Mouse (Mus musculus) thymus, adult 2 months (tissue): Measurements from ENCODE around the gene Cdh13. TPM values are rescaled to one million over a fixed set of nuclear protein-coding genes. Genes with fewer than 3 reads are reported as not detected.

ENCODE experiments used
- DNase-seq: peaks from one replicate; pipeline ENCODE4 v3.0.0; 2021
- H3K27ac ChIP-seq: fragments of 200-500 bp; 2 replicates; pipeline ENCODE4 v1.5.1; 2012; ENCODE audit warnings: low read length, control low read depth; ENCODE audit not compliant: control insufficient read depth, insufficient read depth
- H3K27me3 ChIP-seq: fragments of 200-500 bp; 2 replicates; pipeline ENCODE4 v1.6.1; 2012; ENCODE audit warnings: mild to moderate bottlenecking, low read length, moderate library complexity, mixed read lengths; ENCODE audit not compliant: control insufficient read depth, insufficient read depth
- H3K36me3 ChIP-seq: fragments of 200-500 bp; 2 replicates; pipeline ENCODE4 v1.6.1; 2012; ENCODE audit warnings: mild to moderate bottlenecking, low read length, moderate library complexity; ENCODE audit not compliant: control insufficient read depth, insufficient read depth
- H3K4me1 ChIP-seq: fragments of 200-500 bp; replicated peaks from 2 replicates; pipeline ENCODE4 v1.6.1; 2012; ENCODE audit warnings: low read length; ENCODE audit not compliant: control insufficient read depth, insufficient read depth
- H3K4me3 ChIP-seq: fragments of 200-500 bp; 2 replicates; pipeline ENCODE4 v1.5.1; 2012; ENCODE audit warnings: mild to moderate bottlenecking, low read length, control low read depth, moderate library complexity; ENCODE audit not compliant: control insufficient read depth, insufficient read depth
- CTCF ChIP-seq: fragments of 200-500 bp; IDR thresholded peaks from 2 replicates; pipeline ENCODE4 v1.5.1; 2012; ENCODE audit warnings: mild to moderate bottlenecking, control low read depth, low read length, moderate library complexity, borderline replicate concordance; ENCODE audit not compliant: control insufficient read depth, poor library complexity, insufficient read depth; ENCODE audit errors: extremely low read depth
- POLR2A ChIP-seq: fragments of 200-500 bp; IDR thresholded peaks from 2 replicates; pipeline ENCODE4 v1.6.1; 2012; ENCODE audit warnings: mild to moderate bottlenecking, low read length, control low read depth, moderate library complexity; ENCODE audit not compliant: control insufficient read depth, poor library complexity, insufficient read depth; ENCODE audit errors: extremely low read depth
- WGBS: fragments of 180-500 bp; shearing (Covaris S2); methylation state at CpG from one replicate; pipeline ENCODE4 v1.1.7; 2018; 5-methylcytosine and 5-hydroxymethylcytosine counted together
- polyA plus RNA-seq: library from polyadenylated mRNA; depleted of rRNA; stranded (reverse); fragments of >200 nt; gene quantifications from 2 replicates; pipeline ENCODE4 v1.2.3, GENCODE M21; 2012

Cdh13 gene
- polyA plus RNA-seq, 1 experiment, result 12.5 TPM

- Histone ChIP-seq H3K4me1 (no peaks in the 10 kb centered on the region), H3K4me3 (no peak overlapping the region), H3K27me3 (no peaks in the 10 kb centered on the region), H3K36me3 (no peaks in the 10 kb centered on the region), H3K27ac (no peak overlapping the region)
- DNase-seq, result no peak
- TF ChIP-seq POLR2A, result no peak
- no peak for TF ChIP-seq CTCF
- WGBS, result 46% methylated on average over 7 of the region's 7 CpGs
These were observed 66.6 kb downstream of the Cdh13 start for GRCm38 (mm10) chr8:118350136-118350535.

DNA sequence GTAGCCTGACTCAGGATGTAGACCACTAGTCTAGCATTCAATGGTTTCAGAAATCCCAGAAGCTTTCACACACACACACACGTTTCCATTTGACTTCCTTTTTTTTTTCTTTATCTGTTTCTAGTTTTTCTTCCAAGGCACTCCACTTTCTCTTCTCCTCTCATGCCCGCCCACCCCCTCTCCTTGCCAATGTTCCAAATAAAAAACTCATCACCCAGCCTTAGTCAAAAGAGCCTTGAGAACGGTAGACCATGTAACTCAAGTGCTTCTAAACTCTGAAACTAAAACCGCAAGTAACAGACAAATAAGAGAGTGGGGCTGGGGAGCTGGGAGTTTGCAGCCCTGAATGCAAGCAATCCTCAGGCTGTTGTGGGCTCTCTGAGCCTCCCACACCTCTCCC is 69.5 kb downstream of the Cdh13 start:
- no peak for TF ChIP-seq POLR2A
- no peak for TF ChIP-seq CTCF
- Histone ChIP-seq H3K4me1 (no peaks in the 10 kb centered on the region), H3K36me3 (no peaks in the 10 kb centered on the region), H3K27me3 (no peaks in the 10 kb centered on the region), H3K27ac (no peak overlapping the region), H3K4me3 (no peak overlapping the region)
- WGBS, result 74% methylated on average over 4 of the region's 4 CpGs
- DNase-seq, result no peak

GRCm38 (mm10) chr8:118357067-118357466 is 73.5 kb downstream of the Cdh13 start:
- no peak for DNase-seq
- Histone ChIP-seq H3K4me1 (no peaks in the 10 kb centered on the region), H3K27me3 (no peaks in the 10 kb centered on the region), H3K36me3 (no peaks in the 10 kb centered on the region), H3K4me3 (no peak overlapping the region), H3K27ac (no peak overlapping the region)
- TF ChIP-seq CTCF (no peak), POLR2A (no peak)
- 94% methylated on average over 5 of the region's 5 CpGs for WGBS

DNA sequence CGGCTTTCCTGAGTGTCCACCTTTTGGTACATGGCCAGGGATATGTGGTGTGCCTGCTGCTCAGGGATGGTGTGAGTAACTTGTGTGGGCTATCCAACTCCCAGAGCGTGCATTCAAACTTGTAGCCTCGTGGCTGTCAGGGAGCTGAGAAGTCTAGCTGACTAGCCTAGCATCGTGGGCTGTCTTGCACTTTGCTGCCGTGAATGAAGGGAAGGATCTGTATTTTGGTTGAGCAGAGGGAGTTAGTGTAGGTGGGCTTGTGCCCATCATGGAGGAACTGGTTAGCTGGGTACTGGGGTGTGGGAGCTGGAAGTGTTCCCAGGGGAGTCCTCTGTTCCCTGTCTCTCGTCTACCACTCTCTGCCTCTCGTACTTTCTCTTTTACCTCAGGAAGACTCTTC is 74.1 kb downstream of the Cdh13 start:
- Histone ChIP-seq H3K4me3 (no peak overlapping the region), H3K36me3 (no peaks in the 10 kb centered on the region), H3K27me3 (no peaks in the 10 kb centered on the region), H3K4me1 (no peaks in the 10 kb centered on the region), H3K27ac (no peak overlapping the region)
- WGBS, result 93% methylated on average over 7 of the region's 7 CpGs
- TF ChIP-seq CTCF, result no peak
- TF ChIP-seq POLR2A, result no peak
- DNase-seq, result no peak

GRCm38 (mm10) chr8:118363781-118364180 is 80.2 kb downstream of the Cdh13 start:
- Histone ChIP-seq H3K4me1 (no peaks in the 10 kb centered on the region), H3K27me3 (no peaks in the 10 kb centered on the region), H3K27ac (no peak overlapping the region), H3K4me3 (no peak overlapping the region), H3K36me3 (no peaks in the 10 kb centered on the region)
- TF ChIP-seq CTCF (no peak), POLR2A (no peak)
- no peak for DNase-seq
- whole genome bisulfite sequencing, result 87% methylated on average over 3 of the region's 3 CpGs

DNA sequence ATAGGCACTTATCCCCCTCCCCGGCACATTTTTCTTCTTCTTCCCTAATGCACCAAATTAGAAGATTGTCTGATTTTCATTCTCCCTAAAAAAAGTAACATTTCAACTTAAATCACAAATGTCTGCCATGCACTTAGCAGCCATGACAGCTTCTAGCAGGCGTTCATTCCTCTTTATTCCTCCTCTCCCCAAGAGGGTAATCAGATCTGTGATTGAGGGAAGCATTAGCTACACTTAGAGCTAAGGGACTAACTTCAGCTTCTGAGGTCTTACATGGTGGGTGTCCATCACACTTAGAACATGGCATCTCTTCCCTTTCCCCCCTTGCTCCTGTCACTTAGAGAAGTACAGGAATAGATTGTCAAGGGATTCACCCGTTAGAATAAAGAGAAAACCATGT is 89.6 kb downstream of the Cdh13 start:
- Histone ChIP-seq H3K4me3 (no peak overlapping the region), H3K4me1 (no peaks in the 10 kb centered on the region), H3K27ac (no peak overlapping the region), H3K36me3 (no peaks in the 10 kb centered on the region), H3K27me3 (no peaks in the 10 kb centered on the region)
- no peak for DNase-seq
- WGBS, result 87% methylated on average over 3 of the region's 3 CpGs
- TF ChIP-seq CTCF, result no peak
- no peak for TF ChIP-seq POLR2A

DNA sequence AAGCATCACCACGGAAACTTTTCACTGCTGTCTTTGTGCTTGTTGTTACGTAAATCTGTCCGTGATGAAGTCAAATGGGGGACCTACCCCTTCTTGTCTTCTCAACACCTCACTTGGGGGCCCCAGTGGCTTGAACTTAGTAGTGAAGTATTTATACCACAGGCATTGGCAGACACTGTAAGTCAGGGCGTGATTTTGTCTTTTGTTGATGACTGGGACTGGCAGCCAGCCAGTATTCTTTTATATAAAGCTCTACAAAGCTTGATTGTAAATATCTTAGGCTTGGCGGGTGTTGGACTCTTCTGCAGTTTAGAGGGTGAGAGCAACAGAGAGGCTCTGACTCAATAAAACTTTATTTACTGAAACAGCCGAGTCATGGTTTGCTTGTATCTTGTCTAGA is 91.2 kb downstream of the Cdh13 start:
- no peak for DNase-seq
- no peak overlapping the region for H3K27ac ChIP-seq
- no peaks in the 10 kb centered on the region for H3K4me1 ChIP-seq
- no peaks in the 10 kb centered on the region for H3K36me3 ChIP-seq
- TF ChIP-seq POLR2A (no peak), CTCF (no peak)
- no peak overlapping the region for H3K4me3 ChIP-seq
- H3K27me3 ChIP-seq, result no peaks in the 10 kb centered on the region
- WGBS, result 81% methylated on average over 6 of the region's 6 CpGs
